Comparison of ENCODE assay signal across 9 mouse cellular contexts in genomic region chr5:139505073-139505606, GRCm38 (mm10). TPM values are rescaled to one million over a fixed set of nuclear protein-coding genes. Genes with fewer than 3 reads are reported as not detected.
DNase-seq lines count a peak whose midpoint lies in the region; ATAC-seq lines count a peak whose summit lies in the region.
"Had no signal": no experiment of that assay in that cellular context is flagged by ENCODE, and none has a peak within 500 bp of the region (broad histone marks: within the 10 kb centered on the region; RNA-seq: fewer than 3 reads in every experiment).

No protein-coding gene starts in this region.

- H3K27me3 ChIP-seq in embryonic facial prominence, embryonic 14.5 days (replicated peaks; ENCODE audit: control insufficient read depth, insufficient read depth, low read length): peaks cover 7% of the 10 kb centered on the region; the same call in 1 of the 2 replicates
- peaks cover 8% of the 10 kb centered on the region for H3K27me3 ChIP-seq in lung, embryonic 16.5 days (ENCODE audit: control insufficient read depth, insufficient read depth, low read depth, low read length)

- H3K9me3 ChIP-seq in embryonic facial prominence, embryonic 14.5 days (ENCODE audit: control insufficient read depth, low read length): no peaks in the 10 kb centered on the region
- H3K9me3 ChIP-seq in lung, embryonic 16.5 days (ENCODE audit: control insufficient read depth, low read length): no peaks in the 10 kb centered on the region
- H3K9me3 ChIP-seq: limb, embryonic 13.5 days had no signal

- H3K4me1 ChIP-seq in embryonic facial prominence, embryonic 14.5 days (ENCODE audit: control insufficient read depth, insufficient read depth, low read length): no peaks in the 10 kb centered on the region
- H3K4me1 ChIP-seq in lung, embryonic 16.5 days (replicated peaks; ENCODE audit: control insufficient read depth, insufficient read depth, low read length): no peaks in the 10 kb centered on the region
- H3K4me1 ChIP-seq: limb, embryonic 13.5 days had no signal

- ATAC-seq in embryonic facial prominence, embryonic 14.5 days (ENCODE audit: low read depth): no peak
- ATAC-seq in lung, embryonic 16.5 days (ENCODE audit: low read depth): peak; percentile 45; the same call in 1 of the 2 replicates

- H3K36me3 ChIP-seq in embryonic facial prominence, embryonic 14.5 days (ENCODE audit: control insufficient read depth, insufficient read depth, low read length): no peaks in the 10 kb centered on the region
- no peaks in the 10 kb centered on the region for H3K36me3 ChIP-seq in lung, embryonic 16.5 days (ENCODE audit: control insufficient read depth, insufficient read depth, low read length)
- H3K36me3 ChIP-seq: limb, embryonic 13.5 days had no signal

- H3K27ac ChIP-seq in embryonic facial prominence, embryonic 14.5 days (replicated peaks; ENCODE audit: low read depth, low read length): no peak overlapping the region
- H3K27ac ChIP-seq in lung, embryonic 16.5 days (ENCODE audit: low read length): no peak overlapping the region
- H3K27ac ChIP-seq: limb, embryonic 13.5 days had no signal

- H3K9ac ChIP-seq in embryonic facial prominence, embryonic 14.5 days (ENCODE audit: low read depth, low read length): no peak overlapping the region
- no peak overlapping the region for H3K9ac ChIP-seq in lung, embryonic 16.5 days (ENCODE audit: low read length)
- H3K9ac ChIP-seq: limb, embryonic 13.5 days had no signal

- intact Hi-C loops in heart, postnatal 25 days (cut with DNase I): loop anchor here (1.0 to 2.0 kb wide), 3 partner anchors 142 to 222 kb away; no protein-coding TSS in a partner anchor

- peak; percentile 77 for DNase-seq in ES-CJ7 (ENCODE audit: low read depth, low spot score)
- DNase-seq in adrenal gland, postnatal 4 days (ENCODE audit: low spot score in 2 of 2): peak; percentile 53 to 64
- peak; percentile 75 for DNase-seq in embryonic facial prominence, embryonic 14.5 days (ENCODE audit: low spot score)
- peak; percentile 54 for DNase-seq in heart, postnatal 25 days (ENCODE audit: low spot score)
- DNase-seq in large intestine, adult 2 months (ENCODE audit: low read depth, low spot score): peak; percentile 57
- peak; percentile 80 for DNase-seq in retina, postnatal 7 days (ENCODE audit: low read depth, low spot score)
- peak; percentile 69 to 74 for DNase-seq in urinary bladder, adult 18-20 months (ENCODE audit: low spot score in 2 of 2)

- H3K4me2 ChIP-seq in embryonic facial prominence, embryonic 14.5 days (ENCODE audit: low read depth, low read length): no peak overlapping the region
- H3K4me2 ChIP-seq in lung, embryonic 16.5 days (ENCODE audit: low read depth, low read length): no peak overlapping the region
- H3K4me2 ChIP-seq: limb, embryonic 13.5 days had no signal

- no peak overlapping the region for H3K4me3 ChIP-seq in embryonic facial prominence, embryonic 14.5 days (ENCODE audit: low read depth, low read length)
- no peak overlapping the region for H3K4me3 ChIP-seq in lung, embryonic 16.5 days (ENCODE audit: low read length)
- H3K4me3 ChIP-seq: limb, embryonic 13.5 days had no signal

- 5% methylated on average over 11 of the region's 14 CpGs for WGBS in embryonic facial prominence, embryonic 14.5 days
- WGBS in large intestine, adult 2 months: 5% methylated on average over 13 of the region's 14 CpGs
- WGBS in lung, embryonic 16.5 days: 4% methylated on average over 12 of the region's 14 CpGs

RNA-seq across cellular contexts. Expression of gene Zfand2a, which starts 20.8 kb away (rescaled TPM):
- total RNA-seq in adrenal gland, postnatal 4 days (2021): 10 to 100 TPM; 26.7 to 29.7 TPM
- 5.4 and 10.8 TPM in 2 replicates for polyA plus RNA-seq in embryonic facial prominence, embryonic 14.5 days (2014; fragmentation: Nextera tagmentation; extraction: Ambion mirVana)
- 10 to 100 TPM; 15.1 to 16.5 TPM for total RNA-seq in heart, postnatal 25 days (2021)
- 11.9 and 16.0 TPM in 2 replicates for polyA plus RNA-seq in large intestine, adult 2 months (2012; rRNA removed)
- 9.3 and 10.7 TPM in 2 replicates for polyA plus RNA-seq in lung, embryonic 16.5 days (2015; fragmentation: Nextera tagmentation; extraction: Ambion mirVana)

RNA-seq across cellular contexts. Expression of gene Uncx, which starts 38.2 kb away (rescaled TPM):
- total RNA-seq in adrenal gland, postnatal 4 days (2021): 1 to 10 TPM in 1 of 2 experiments, under 1 TPM in 1; 0.42 to 3.8 TPM
- polyA plus RNA-seq in embryonic facial prominence, embryonic 14.5 days (2014; fragmentation: Nextera tagmentation; extraction: Ambion mirVana): 2.5 and 2.9 TPM in 2 replicates
- total RNA-seq in heart, postnatal 25 days (2021): not detected
- not detected in 2 replicates for polyA plus RNA-seq in large intestine, adult 2 months (2012; rRNA removed)
- 0.08 TPM in 1 of 2 replicates, not detected in the other for polyA plus RNA-seq in lung, embryonic 16.5 days (2015; fragmentation: Nextera tagmentation; extraction: Ambion mirVana)

RNA-seq across cellular contexts. Expression of gene 3110082I17Rik, which starts 44.8 kb away (rescaled TPM):
- total RNA-seq in adrenal gland, postnatal 4 days (2021): 10 to 100 TPM; 18.8 to 19.7 TPM
- polyA plus RNA-seq in embryonic facial prominence, embryonic 14.5 days (2014; fragmentation: Nextera tagmentation; extraction: Ambion mirVana): 24.7 and 30.9 TPM in 2 replicates
- 1 to 10 TPM; 5.0 to 5.3 TPM for total RNA-seq in heart, postnatal 25 days (2021)
- polyA plus RNA-seq in large intestine, adult 2 months (2012; rRNA removed): 8.7 TPM in 2 replicates
- polyA plus RNA-seq in lung, embryonic 16.5 days (2015; fragmentation: Nextera tagmentation; extraction: Ambion mirVana): 35.6 and 38.6 TPM in 2 replicates
